Mouse (Mus musculus) effector memory CD4-positive, alpha-beta T cell, adult 7 months (primary cell): Measurements from ENCODE around the gene Csnk1g2. TPM values are rescaled to one million over a fixed set of nuclear protein-coding genes. Genes with fewer than 3 reads are reported as not detected.

Experiments used
- polyA plus RNA-seq: library from polyadenylated mRNA; unstranded; fragments of 100-300 nt; shearing (Covaris generic); gene quantifications from one replicate; pipeline ENCODE4 v1.2.1, GENCODE M21; 2017

Gene Csnk1g2
- 338 TPM for polyA plus RNA-seq

DNA sequence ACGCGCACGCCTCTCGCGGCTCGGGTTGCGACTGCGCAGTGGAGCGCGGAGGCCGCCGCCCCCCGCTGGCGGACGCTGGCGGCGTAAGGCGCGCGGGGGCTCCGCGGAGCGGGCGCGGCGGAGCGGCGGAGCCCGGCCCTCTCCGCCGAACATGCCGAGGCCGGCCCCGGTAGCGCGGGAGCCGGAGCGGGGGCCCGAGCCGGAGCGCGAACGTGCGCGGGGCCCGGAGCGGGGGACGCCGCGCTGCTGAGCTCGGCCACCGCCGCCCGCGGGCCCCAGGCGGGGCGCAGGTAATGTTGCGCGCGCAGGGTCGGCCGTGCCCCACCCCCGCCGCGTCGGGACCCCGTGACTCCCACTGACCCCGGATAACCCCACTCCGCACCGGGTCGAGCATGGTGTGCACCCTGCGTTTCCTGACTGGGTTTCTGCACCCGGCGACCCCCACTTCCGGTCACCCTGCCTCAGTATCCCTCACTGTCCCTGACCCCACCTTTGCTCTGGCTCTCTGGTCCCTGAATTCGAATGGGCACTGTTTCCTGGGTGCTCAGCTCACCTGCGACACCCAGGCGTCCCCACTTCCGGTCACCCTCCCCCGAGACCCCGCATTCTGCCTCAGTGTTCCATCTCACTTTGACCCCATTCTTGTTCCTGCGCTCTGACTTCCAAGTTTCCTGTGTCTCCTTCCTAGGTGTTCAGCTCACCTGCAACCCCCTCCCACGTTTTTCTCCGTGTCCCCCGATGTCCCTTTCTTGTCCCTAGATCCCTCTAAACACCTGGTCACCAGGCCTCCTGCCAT is at the start of gene Csnk1g2:
Csnk1g2 (plus strand) TSS at position 178 of the 796 bp plus-strand sequence.

DNA sequence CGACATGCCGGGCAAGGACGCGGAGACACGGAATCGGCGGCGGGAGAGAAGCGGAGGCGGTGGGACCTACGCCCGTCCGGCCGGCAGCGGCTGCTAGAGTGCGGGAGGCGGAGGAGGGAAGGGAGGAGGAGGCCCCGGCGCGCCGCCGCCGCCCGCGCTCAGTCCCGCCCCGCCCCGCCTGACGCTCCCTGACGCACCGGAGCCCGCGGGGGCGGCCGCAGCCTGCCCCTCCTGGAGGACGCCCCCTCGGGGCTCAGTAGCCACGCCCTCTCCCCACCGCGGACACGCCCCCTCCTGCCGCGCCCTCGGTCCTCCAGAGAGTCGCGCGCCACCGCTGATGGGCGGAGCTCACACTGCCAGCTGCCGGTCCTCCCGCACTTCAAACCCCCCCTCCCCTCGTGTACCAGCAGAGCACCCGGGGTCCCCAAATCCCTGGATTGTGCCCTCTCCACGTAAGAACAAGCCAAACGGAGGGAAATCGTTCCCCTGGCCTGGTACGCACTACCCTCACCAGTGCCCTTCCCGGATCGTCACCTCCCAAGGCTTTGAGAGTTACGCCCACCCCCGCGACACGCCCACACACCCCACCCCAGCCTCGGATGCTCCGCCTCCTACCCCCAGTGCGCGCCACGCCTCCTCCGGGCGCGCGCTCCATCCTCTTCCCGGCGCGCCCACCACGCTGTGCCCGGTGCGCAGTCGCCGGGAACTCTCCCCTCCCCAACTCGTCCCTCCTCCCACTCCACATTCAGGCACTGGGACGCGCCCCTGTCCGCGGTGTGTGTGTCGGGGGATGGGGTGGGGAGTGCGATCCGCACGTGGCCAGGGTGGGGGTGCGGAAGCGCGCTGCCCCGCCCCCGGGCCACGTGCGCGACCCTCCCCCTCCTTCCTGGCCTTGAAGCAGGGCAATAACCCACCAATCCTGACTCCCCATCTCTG is 45.2 kb upstream of the Csnk1g2 start, which contains the start of gene Klf16:
Klf16 (minus strand) TSS at position 127 of the 936 bp plus-strand sequence.

GRCm38 (mm10) chr10:80589879-80590854 is 32.5 kb upstream of the Csnk1g2 start, which contains the start of gene Abhd17a:
TSS of gene Abhd17a (minus strand) at chr10:80590341.

DNA sequence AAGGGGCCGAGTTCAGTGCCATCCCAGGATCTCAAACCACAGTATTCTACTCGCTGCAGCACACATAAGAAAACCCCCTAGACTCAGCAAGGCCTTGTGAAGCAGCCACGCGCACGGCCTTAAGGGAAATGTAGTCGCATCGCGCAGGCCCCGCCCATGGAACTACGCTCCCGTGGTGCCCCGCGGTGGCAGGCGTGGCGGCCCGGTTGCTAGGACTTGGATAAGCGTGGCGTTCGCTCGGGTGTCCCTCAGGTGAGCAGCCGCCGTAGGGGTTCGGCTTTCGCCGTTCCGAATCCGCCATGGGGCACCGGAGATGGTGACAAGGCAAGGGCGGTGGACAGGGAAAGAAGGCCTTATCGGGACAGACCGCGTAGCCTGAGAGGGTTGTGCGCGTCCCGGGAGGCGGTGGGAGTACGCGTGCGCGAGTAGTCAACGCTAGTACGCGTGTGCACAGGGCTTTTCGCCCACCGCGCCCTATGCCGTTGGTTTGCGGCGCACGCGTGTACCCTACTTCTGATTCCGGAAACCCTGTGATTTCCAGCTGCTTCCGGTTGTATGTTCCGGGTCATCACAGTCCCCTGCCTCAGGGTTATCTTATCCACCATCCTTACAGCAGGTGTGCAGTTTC is 19.8 kb upstream of the Csnk1g2 start, which contains the start of the genes Scamp4 and Adat3:
Scamp4 (plus strand) TSS at position 175 of the 628 bp plus-strand sequence.
Adat3 (plus strand) TSS at position 183 of the 628 bp plus-strand sequence.

GRCm38 (mm10) chr10:80605721-80606120 is 16.9 kb upstream of the Csnk1g2 start, which contains the start of gene Gm49322:
TSS of gene Gm49322 (plus strand) at chr10:80606021.

GRCm38 (mm10) chr10:80656863-80657623 is 34.4 kb downstream of the Csnk1g2 start, which contains the start of gene Btbd2:
TSS of gene Btbd2 (minus strand) at chr10:80657071.

DNA sequence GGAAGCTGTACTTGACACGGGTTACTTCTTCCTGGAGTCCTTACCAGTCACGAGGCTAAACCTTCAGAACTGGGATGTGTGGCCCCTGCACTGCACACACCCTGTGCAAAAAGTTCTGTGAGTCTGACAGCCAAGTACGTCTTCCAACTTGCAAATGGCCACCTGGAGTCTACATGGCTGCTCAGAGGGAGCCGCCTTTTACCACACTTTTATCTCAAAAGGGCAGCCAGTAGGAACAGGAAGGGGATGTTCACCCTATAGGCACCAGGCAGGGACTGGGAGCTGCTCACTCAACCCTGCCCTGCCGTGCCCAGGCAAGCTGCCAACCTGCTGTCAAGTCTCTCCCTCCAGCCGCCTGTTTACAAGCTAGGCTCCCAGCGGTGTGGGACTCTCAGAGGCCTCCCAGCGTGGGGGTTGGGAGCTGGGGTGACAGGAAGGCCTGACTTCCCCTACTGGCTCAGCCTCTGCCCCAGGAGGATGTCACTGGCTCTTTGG is 55.4 kb downstream of the Csnk1g2 start, which contains the start of gene Mknk2:
Mknk2 (minus strand) TSS at position 171 of the 495 bp plus-strand sequence.

Other genes starting within 250 kb of the Csnk1g2 start
- gene Mex3d, start 235.2 kb upstream of the Csnk1g2 start, polyA plus RNA-seq: 7.3 TPM
- gene Mbd3, start 223.3 kb upstream of the Csnk1g2 start, polyA plus RNA-seq: 92.9 TPM
- 115 TPM for gene Uqcr11, start 216.0 kb upstream of the Csnk1g2 start, polyA plus RNA-seq
- gene Tcf3, start 189.2 kb upstream of the Csnk1g2 start, polyA plus RNA-seq: 88.8 TPM
- gene Onecut3, start 128.0 kb upstream of the Csnk1g2 start, polyA plus RNA-seq: 0.07 TPM
- 0.10 TPM for gene Atp8b3, start 83.7 kb upstream of the Csnk1g2 start, polyA plus RNA-seq
- 55.7 TPM for gene Rexo1, start 61.3 kb upstream of the Csnk1g2 start, polyA plus RNA-seq
- 16.2 TPM for gene Klf16, start 45.5 kb upstream of the Csnk1g2 start, polyA plus RNA-seq
- 92.3 TPM for gene Abhd17a, start 32.5 kb upstream of the Csnk1g2 start, polyA plus RNA-seq
- gene Scamp4, start 20.0 kb upstream of the Csnk1g2 start, polyA plus RNA-seq: 106 TPM
- gene Adat3, start 20.0 kb upstream of the Csnk1g2 start, polyA plus RNA-seq: 6.2 TPM
- 14.3 TPM for gene Gm49322, start 16.8 kb upstream of the Csnk1g2 start, polyA plus RNA-seq
- 16.0 TPM for gene Btbd2, start 34.2 kb downstream of the Csnk1g2 start, polyA plus RNA-seq
- gene Mknk2, start 55.3 kb downstream of the Csnk1g2 start, polyA plus RNA-seq: 200 TPM
- gene Mob3a, start 79.1 kb downstream of the Csnk1g2 start, polyA plus RNA-seq: 123 TPM
- gene Izumo4, start 79.3 kb downstream of the Csnk1g2 start, polyA plus RNA-seq: 72.1 TPM
- 70.3 TPM for gene Ap3d1, start 119.4 kb downstream of the Csnk1g2 start, polyA plus RNA-seq
- 52.5 TPM for gene Dot1l, start 132.4 kb downstream of the Csnk1g2 start, polyA plus RNA-seq
- gene Sf3a2, start 175.4 kb downstream of the Csnk1g2 start, polyA plus RNA-seq: 57.5 TPM
- gene Plekhj1, start 175.8 kb downstream of the Csnk1g2 start, polyA plus RNA-seq: 202 TPM
- gene Amh, start 182.4 kb downstream of the Csnk1g2 start, polyA plus RNA-seq: not detected
- gene Jsrp1, start 190.7 kb downstream of the Csnk1g2 start, polyA plus RNA-seq: 2.0 TPM
- 2,187 TPM for gene Oaz1, start 203.8 kb downstream of the Csnk1g2 start, polyA plus RNA-seq
- gene Lingo3, start 221.2 kb downstream of the Csnk1g2 start, polyA plus RNA-seq: 0.11 TPM
- 76.0 TPM for gene Lsm7, start 232.4 kb downstream of the Csnk1g2 start, polyA plus RNA-seq
- gene Sppl2b, start 232.4 kb downstream of the Csnk1g2 start, polyA plus RNA-seq: 18.4 TPM
- not detected for gene Tmprss9, start 249.0 kb downstream of the Csnk1g2 start, polyA plus RNA-seq